Comparison of ENCODE assay signal across 8 mouse cellular contexts in genomic region chr2:152332101-152332825, GRCm38 (mm10). TPM values are rescaled to one million over a fixed set of nuclear protein-coding genes. Genes with fewer than 3 reads are reported as not detected.
DNase-seq lines count a peak whose midpoint lies in the region; ATAC-seq lines count a peak whose summit lies in the region.

Gene Rbck1 (minus strand): TSS chr2:152332653.

- no peaks in the 10 kb centered on the region for H3K9me3 ChIP-seq in hindbrain, embryonic 12.5 days (replicated peaks)

- H3K4me3 ChIP-seq in hindbrain, embryonic 12.5 days = peak within 1 kb of the TSS; percentile 67

- H3K9ac ChIP-seq in hindbrain, embryonic 12.5 days = peak within 1 kb of the TSS; percentile 84

- H3K36me3 ChIP-seq in hindbrain, embryonic 12.5 days = peaks cover 20% of the 10 kb centered on the region

- peak; percentile 97 for ATAC-seq in hindbrain, embryonic 12.5 days (ENCODE audit: low FRiP score)

- H3K27me3 ChIP-seq in hindbrain, embryonic 12.5 days = no peaks in the 10 kb centered on the region

- peak within 1 kb of the TSS; percentile 82 for H3K4me2 ChIP-seq in hindbrain, embryonic 12.5 days (replicated peaks)

- peak; percentile 98 for DNase-seq in Muller cell, postnatal 12 days (ENCODE audit: inconsistent ontology term)
- peak; percentile 95 for DNase-seq in cerebellum, adult 9-10 months
- peak; percentile 83 to 90 for DNase-seq in frontal cortex, postnatal 10 days (ENCODE audit: low spot score in 2 of 2)
- peak; percentile 89 to 90 for DNase-seq in layer of hippocampus, postnatal 14 days (ENCODE audit: low spot score in 2 of 2)
- peak; percentile 85 for DNase-seq in lung, postnatal 14 days
- DNase-seq in retina, adult 2 months (ENCODE audit: low read depth, low spot score) = peak; percentile 90
- peak; percentile 85 to 87 for DNase-seq in thymus, postnatal 36 days

- WGBS in hindbrain, embryonic 12.5 days = under 1% methylated on average over 53 of the region's 54 CpGs

- H3K27ac ChIP-seq in hindbrain, embryonic 12.5 days = peak within 1 kb of the TSS; percentile 90

- H3K4me1 ChIP-seq in hindbrain, embryonic 12.5 days = peaks cover 15% of the 10 kb centered on the region

RNA-seq across cellular contexts. Expression of gene Rbck1, which starts in this region (rescaled TPM):
- polyA plus RNA-seq in hindbrain, embryonic 12.5 days (2016; fragmentation: Nextera tagmentation; extraction: Ambion mirVana) = 91.5 and 91.9 TPM in 2 replicates
- 100 to 1,000 TPM in 1 of 2 experiments, 10 to 100 TPM in 1; 92.5 to 104 TPM for total RNA-seq in layer of hippocampus, postnatal 14 days (2021)

Comparison
In these comparisons a context has a peak if more than half of its experiments do, and no peak if none do; other contexts are left out.
1. Peak in every context shown above with its lines: DNase-seq, ATAC-seq, H3K4me3 ChIP-seq and H3K27ac ChIP-seq.